Mouse (Mus musculus) liver, embryonic 13.5 days (tissue): Measurements from ENCODE around the gene Nhlrc3. TPM values are rescaled to one million over a fixed set of nuclear protein-coding genes. Genes with fewer than 3 reads are reported as not detected.

ENCODE experiments used
- ATAC-seq: fragments of 200-750 bp; cut with Nextera tagmentation; 2 replicates; pipeline ENCODE4 v1.8.0; 2017; ENCODE audit warnings: low read depth, mild to moderate bottlenecking, moderate number of reproducible peaks, moderate library complexity
- DNase-seq: peaks from one replicate; pipeline ENCODE4 v3.0.0; 2022
- H3K27ac ChIP-seq: fragments of 300-500 bp; sonication (generic); 2 replicates; pipeline ENCODE4 v1.5.1; 2015; ENCODE audit warnings: moderate library complexity, mild to moderate bottlenecking, inconsistent platforms
- H3K27me3 ChIP-seq: fragments of 300-500 bp; sonication (generic); 2 replicates; pipeline ENCODE4 v1.6.1; 2015; ENCODE audit warnings: mild to moderate bottlenecking, inconsistent platforms
- H3K36me3 ChIP-seq: fragments of 300-500 bp; sonication (generic); 2 replicates; pipeline ENCODE4 v1.6.1; 2015; ENCODE audit warnings: mild to moderate bottlenecking, inconsistent platforms
- H3K4me1 ChIP-seq: fragments of 300-500 bp; sonication (generic); replicated peaks from 2 replicates; pipeline ENCODE4 v1.6.1; 2015; ENCODE audit warnings: inconsistent platforms
- H3K4me2 ChIP-seq: fragments of 300-500 bp; sonication (generic); 2 replicates; pipeline ENCODE4 v1.6.1; 2015; ENCODE audit warnings: inconsistent platforms, mild to moderate bottlenecking, moderate library complexity
- H3K4me3 ChIP-seq: fragments of 300-500 bp; sonication (generic); replicated peaks from 2 replicates; pipeline ENCODE4 v1.5.1; 2015; ENCODE audit warnings: mild to moderate bottlenecking, inconsistent platforms
- H3K9ac ChIP-seq: fragments of 300-500 bp; sonication (generic); 2 replicates; pipeline ENCODE4 v1.6.1; 2015; ENCODE audit warnings: mild to moderate bottlenecking, inconsistent platforms
- H3K9me3 ChIP-seq: fragments of 300-500 bp; sonication (generic); replicated peaks from 2 replicates; pipeline ENCODE4 v1.6.1; 2016; ENCODE audit warnings: inconsistent platforms
- WGBS: fragments of 180-500 bp; shearing (Covaris S2); methylation state at CpG from one replicate; pipeline ENCODE4 v1.1.7; 2015; ENCODE audit not compliant: insufficient replicate concordance; 5-methylcytosine and 5-hydroxymethylcytosine counted together
- polyA plus RNA-seq: library from polyadenylated mRNA; unstranded; fragments of >200 nt; fragmentation: Nextera tagmentation; extraction: Ambion mirVana; gene quantifications from 2 replicates; pipeline ENCODE4 v1.2.1, GENCODE M21; 2015

Nhlrc3 gene
- polyA plus RNA-seq, 1 experiment from 2014 or later, result 4.0 TPM

DNA sequence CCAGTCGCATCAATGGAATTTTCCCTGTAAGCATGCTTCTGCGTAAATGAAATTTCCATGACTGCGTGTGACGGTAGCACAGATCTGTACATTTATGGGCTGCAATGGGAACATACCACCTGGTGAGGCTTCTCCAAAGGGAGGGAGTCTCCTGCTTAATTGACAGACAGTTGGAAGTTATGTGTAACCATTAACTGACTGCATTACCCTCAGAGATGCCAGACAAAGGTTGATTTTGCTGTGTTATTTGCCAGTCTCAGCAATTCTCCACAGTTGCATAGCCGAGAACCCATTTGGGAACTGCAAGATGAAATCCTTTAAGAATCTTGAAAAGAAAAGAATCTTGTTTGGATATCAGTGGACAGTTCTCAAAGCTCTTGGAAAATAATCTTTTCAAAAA is 8.9 kb upstream of the Nhlrc3 start:
- no peak overlapping the region for H3K4me3 ChIP-seq
- peaks cover 81% of the 10 kb centered on the region for H3K36me3 ChIP-seq
- 95% methylated on average over 5 of the region's 5 CpGs for WGBS
- H3K27me3 ChIP-seq, result no peaks in the 10 kb centered on the region
- H3K9ac ChIP-seq, result no peak overlapping the region
- H3K4me2 ChIP-seq, result no peak overlapping the region
- H3K27ac ChIP-seq, result no peak overlapping the region
- no peaks in the 10 kb centered on the region for H3K9me3 ChIP-seq
- peaks cover 19% of the 10 kb centered on the region for H3K4me1 ChIP-seq
- no peak for DNase-seq
- ATAC-seq, result no peak

DNA sequence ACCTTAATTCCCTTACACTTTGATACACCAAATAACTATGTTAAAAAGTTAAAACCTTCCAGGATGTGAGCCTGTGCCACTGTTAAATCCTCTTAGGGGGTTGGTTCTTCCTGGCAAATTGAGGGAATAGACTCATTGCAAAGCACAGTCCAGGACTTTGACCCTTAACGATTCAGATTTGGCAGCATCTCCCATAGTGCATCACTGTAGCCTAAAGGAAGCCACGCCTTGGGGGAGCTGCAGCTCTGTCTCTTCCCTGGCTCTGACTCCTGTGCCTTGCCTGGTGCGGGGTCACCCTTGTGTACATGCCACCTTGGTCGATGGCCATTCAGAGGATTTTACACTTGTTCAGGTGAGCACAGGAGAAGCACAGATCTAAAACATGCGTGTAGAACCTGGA is 6.5 kb upstream of the Nhlrc3 start:
- WGBS, result 77% methylated on average over 5 of the region's 5 CpGs
- Histone ChIP-seq H3K4me3 (no peak overlapping the region), H3K9me3 (no peaks in the 10 kb centered on the region), H3K36me3 (peaks cover 65% of the 10 kb centered on the region), H3K9ac (no peak overlapping the region), H3K27me3 (no peaks in the 10 kb centered on the region), H3K27ac (no peak overlapping the region), H3K4me2 (no peak overlapping the region), H3K4me1 (peaks cover 38% of the 10 kb centered on the region)
- DNase-seq (no peak), ATAC-seq (peak; percentile 52)

DNA sequence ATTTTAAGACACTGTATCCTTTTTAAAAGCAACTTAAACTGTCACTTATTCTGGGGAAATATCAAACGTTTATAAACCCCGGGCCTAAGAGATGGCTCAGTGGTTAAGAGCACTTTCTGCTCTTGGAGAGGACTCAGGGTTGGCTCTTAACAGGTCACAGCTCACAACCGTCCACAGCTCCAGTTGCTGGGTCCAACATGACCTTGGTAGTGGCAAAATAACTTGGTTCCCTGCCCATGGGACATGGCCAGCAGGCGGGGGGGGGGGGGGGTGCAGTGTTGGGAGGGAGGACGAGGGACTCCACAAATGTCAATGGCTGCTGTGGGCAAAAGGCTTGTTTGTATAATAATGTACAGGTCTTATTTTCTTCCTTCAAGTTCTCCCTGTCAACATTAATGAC is 4.2 kb upstream of the Nhlrc3 start:
- 61% methylated on average over 5 of the region's 5 CpGs for WGBS
- Histone ChIP-seq H3K27me3 (no peaks in the 10 kb centered on the region), H3K36me3 (peaks cover 42% of the 10 kb centered on the region), H3K27ac (no peak overlapping the region), H3K4me1 (peaks cover 44% of the 10 kb centered on the region), H3K9ac (no peak overlapping the region), H3K4me2 (no peak overlapping the region), H3K9me3 (no peaks in the 10 kb centered on the region), H3K4me3 (no peak overlapping the region)
- no peak for ATAC-seq
- no peak for DNase-seq

DNA sequence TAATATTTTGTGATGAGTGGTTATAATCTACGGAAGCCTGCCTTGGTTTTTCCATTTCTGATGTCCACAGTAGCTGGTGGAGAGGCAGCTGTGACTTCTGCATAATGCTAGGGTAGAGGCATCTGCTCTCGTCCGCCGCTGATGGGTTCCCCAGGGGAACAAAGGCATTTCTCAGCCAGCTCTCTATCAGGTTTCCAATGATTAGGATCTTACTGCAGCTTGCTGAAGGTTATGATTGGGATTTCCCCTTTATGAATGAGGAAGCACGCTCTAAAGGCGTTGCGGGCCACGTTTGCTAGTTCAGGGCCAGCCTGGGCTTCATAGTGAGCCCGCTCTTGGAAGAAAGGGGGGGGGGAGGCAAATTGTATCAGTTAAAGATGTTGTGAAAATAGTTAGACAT is 3.3 kb upstream of the Nhlrc3 start:
- 0 out of 2 replicates have a peak overlapping the region, but pooled peaks have one; percentile 4 for H3K4me3 ChIP-seq
- H3K4me2 ChIP-seq, result peak overlapping the region; percentile 80
- no peak for ATAC-seq
- DNase-seq, result no peak
- peaks cover 34% of the 10 kb centered on the region for H3K36me3 ChIP-seq
- peaks cover 49% of the 10 kb centered on the region for H3K4me1 ChIP-seq
- no peak overlapping the region for H3K27ac ChIP-seq
- no peak overlapping the region for H3K9ac ChIP-seq
- 54% methylated on average over 9 of the region's 9 CpGs for WGBS
- H3K27me3 ChIP-seq, result no peaks in the 10 kb centered on the region
- no peaks in the 10 kb centered on the region for H3K9me3 ChIP-seq

DNA sequence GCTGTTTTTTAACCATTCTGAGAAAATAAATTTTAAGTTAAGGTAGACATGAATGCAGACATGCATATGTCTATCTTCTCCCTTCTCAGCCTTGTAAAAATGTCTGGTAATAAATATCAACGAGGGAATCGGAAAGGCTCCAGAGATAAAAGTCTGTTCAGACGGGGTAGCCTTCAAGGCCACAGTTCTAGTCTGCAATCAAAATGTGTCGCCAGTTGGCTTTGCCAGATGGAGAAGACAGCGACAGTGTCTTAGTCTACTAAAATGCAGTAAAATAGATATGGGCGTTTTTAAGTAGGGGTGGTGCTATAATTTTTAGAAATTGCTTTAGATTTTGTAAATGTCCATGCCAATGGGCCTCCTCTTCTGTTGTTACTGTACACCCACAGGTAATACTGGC is 2.2 kb upstream of the Nhlrc3 start:
- WGBS, result 21% methylated on average over 6 of the region's 6 CpGs
- Histone ChIP-seq H3K36me3 (peaks cover 31% of the 10 kb centered on the region), H3K9ac (peak overlapping the region; percentile 86), H3K4me3 (peak overlapping the region; percentile 93), H3K9me3 (no peaks in the 10 kb centered on the region), H3K27ac (no peak overlapping the region), H3K4me1 (peaks cover 57% of the 10 kb centered on the region), H3K27me3 (no peaks in the 10 kb centered on the region), H3K4me2 (peak overlapping the region; percentile 80)
- ATAC-seq (no peak), DNase-seq (no peak)

DNA sequence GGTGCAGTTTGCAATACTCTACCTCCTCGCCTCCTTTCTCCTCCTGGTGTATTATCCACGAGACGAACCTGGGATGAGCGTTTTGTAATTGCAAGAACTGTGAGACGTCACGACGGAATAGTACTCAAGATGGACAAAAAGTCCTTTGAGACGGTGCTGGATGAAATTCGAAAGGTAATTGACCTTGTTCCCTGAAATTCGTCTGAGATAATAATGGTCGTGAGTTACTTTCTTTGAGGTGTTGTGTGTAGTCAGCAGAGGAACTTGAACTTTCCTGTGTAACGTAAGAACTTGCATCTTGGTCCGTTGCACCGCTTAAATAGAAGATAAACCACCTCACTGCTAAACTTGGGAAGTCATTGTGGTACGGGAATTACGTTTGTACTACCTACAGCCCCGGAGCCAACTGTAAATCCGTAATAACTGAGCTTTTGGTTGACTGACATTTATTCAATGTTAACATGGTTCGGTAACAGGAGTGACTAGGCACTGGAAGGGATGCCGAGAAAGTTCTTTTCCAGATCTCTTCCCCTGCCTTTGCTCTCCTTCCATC is 1.1 kb upstream of the Nhlrc3 start:
- ATAC-seq, result no peak
- Histone ChIP-seq H3K4me3 (peak overlapping the region; percentile 93), H3K9me3 (no peaks in the 10 kb centered on the region), H3K9ac (peak overlapping the region; percentile 86), H3K27ac (peak overlapping the region; percentile 85; the same call in 1 of the 2 replicates), H3K36me3 (peaks cover 30% of the 10 kb centered on the region), H3K27me3 (no peaks in the 10 kb centered on the region), H3K4me1 (peaks cover 56% of the 10 kb centered on the region), H3K4me2 (peak overlapping the region; percentile 80)
- under 1% methylated on average over 20 of the region's 20 CpGs for WGBS
- no peak for DNase-seq

DNA sequence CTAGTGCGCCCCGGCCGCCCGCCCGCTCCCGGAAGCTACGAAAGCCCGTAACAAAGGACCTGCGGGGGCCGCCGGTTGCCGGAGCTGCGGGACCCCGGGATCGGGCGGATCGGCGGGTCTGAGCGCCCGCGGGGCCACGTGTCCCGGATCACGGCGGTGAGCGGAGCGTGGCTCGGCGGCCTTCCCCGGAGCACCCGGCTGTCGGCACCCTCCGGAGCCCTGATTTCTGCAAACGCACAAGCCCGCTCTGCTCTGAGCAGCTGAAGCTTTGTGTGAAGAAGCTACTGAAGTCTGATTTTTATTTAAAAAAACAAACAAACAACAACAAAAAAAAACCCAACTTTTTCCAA is 608 bp upstream of the Nhlrc3 start:
- Histone ChIP-seq H3K4me2 (peak overlapping the region; percentile 80), H3K9ac (peak overlapping the region; percentile 86), H3K9me3 (no peaks in the 10 kb centered on the region), H3K27me3 (no peaks in the 10 kb centered on the region), H3K36me3 (peaks cover 28% of the 10 kb centered on the region), H3K4me1 (peaks cover 52% of the 10 kb centered on the region), H3K27ac (peak overlapping the region; percentile 85), H3K4me3 (peak overlapping the region; percentile 93)
- WGBS, result 0% methylated on average over 35 of the region's 35 CpGs
- peak; percentile 55; the same call in 1 of the 2 replicates for ATAC-seq
- no peak for DNase-seq

DNA sequence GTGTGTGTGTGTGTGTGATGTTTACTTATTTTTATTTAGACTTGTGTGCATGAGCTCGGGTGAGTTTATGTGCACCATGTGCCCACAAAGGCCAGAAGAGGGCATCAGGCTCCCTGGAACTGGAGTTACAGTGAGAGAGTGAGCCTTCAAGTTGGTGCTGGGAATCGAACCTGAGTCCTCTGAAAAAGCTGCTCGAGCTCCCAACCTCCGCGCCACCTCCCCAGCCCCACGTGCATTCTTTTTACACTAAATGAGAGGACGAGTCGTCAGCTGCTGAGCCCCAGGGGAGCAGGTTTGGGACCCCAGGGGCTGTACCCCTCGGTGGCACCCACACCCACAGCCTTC is 459 bp downstream of the Nhlrc3 start:
- Histone ChIP-seq H3K9me3 (no peaks in the 10 kb centered on the region), H3K4me3 (peak overlapping the region; percentile 93), H3K4me1 (peaks cover 43% of the 10 kb centered on the region), H3K36me3 (peaks cover 31% of the 10 kb centered on the region), H3K9ac (peak overlapping the region; percentile 86), H3K4me2 (peak overlapping the region; percentile 80), H3K27me3 (no peaks in the 10 kb centered on the region), H3K27ac (peak overlapping the region; percentile 85)
- no peak for DNase-seq
- 0% methylated on average over 9 of the region's 9 CpGs for WGBS
- ATAC-seq, result peak; percentile 0; the same call in 1 of the 2 replicates

DNA sequence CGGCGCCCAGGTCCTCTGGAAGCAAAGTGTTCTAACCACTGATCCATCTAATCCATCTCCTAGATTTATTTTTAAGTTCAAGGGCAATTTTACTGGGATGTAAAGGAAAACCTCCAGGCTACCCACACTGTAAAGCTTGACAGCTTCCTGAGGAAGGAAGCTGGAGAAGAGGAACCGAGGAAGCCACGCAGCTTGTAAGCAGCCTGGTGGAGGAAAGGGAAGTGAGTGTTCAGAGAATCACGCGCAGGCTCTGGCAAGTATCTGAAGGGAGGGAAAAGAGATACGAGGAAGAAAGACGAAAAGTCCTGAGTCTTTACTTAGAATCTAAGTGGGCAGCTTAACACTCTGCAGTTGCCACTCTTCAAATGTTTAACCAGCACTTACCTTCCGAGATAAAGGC is 3.0 kb downstream of the Nhlrc3 start:
- H3K9me3 ChIP-seq, result no peaks in the 10 kb centered on the region
- no peak for ATAC-seq
- no peak overlapping the region for H3K9ac ChIP-seq
- H3K4me1 ChIP-seq, result peaks cover 20% of the 10 kb centered on the region
- peaks cover 53% of the 10 kb centered on the region for H3K36me3 ChIP-seq
- WGBS, result 52% methylated on average over 9 of the region's 9 CpGs
- DNase-seq, result no peak
- H3K27ac ChIP-seq, result no peak overlapping the region; the same call in 1 of the 2 replicates
- H3K4me2 ChIP-seq, result no peak overlapping the region
- H3K4me3 ChIP-seq, result no peak overlapping the region
- no peaks in the 10 kb centered on the region for H3K27me3 ChIP-seq

DNA sequence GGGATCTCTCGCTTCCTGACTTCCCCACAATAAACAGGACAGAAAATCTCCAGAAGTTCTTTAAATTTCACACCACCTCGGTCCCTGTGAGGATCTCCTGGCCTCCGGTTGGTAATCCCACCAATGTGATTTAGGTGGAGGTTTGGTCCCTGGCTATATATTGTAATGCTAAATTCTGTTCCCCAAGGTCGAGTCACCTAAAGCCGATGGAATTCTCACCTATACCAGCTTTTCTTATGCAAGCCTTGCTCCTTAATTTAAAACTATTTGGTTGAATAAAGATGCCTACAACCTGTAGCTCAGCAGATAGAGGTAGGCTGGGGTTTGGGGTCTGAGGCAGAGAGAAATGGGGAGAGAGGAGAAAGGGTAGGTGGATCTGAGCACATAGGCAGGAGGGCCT is 5.4 kb downstream of the Nhlrc3 start:
- peaks cover 75% of the 10 kb centered on the region for H3K36me3 ChIP-seq
- no peak overlapping the region for H3K27ac ChIP-seq
- H3K27me3 ChIP-seq, result no peaks in the 10 kb centered on the region
- H3K4me3 ChIP-seq, result no peak overlapping the region
- DNase-seq (no peak), ATAC-seq (no peak)
- no peaks in the 10 kb centered on the region for H3K9me3 ChIP-seq
- H3K4me1 ChIP-seq, result peaks cover 18% of the 10 kb centered on the region
- no peak overlapping the region for H3K9ac ChIP-seq
- H3K4me2 ChIP-seq, result no peak overlapping the region
- WGBS, result 78% methylated on average over 5 of the region's 5 CpGs

DNA sequence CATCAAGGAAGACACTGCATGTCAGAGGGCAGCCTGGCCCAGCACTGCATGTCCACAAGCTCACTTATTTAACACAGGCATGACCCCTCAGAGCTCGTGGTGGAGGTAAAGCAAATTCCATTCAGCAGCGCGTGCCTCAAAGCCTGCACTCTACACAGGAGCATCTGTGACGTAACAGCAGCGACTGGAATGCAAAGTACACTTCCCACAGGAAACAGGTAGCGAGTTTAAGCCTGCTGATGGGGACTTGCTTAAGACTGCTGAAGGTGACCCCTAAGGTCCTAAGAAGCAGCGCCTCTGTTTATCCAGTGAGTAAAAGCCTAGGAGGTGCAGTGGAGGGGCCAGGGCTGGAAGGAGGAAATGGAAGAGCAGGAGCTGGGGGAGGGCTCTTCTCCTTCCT is 8.1 kb downstream of the Nhlrc3 start:
- 72% methylated on average over 7 of the region's 7 CpGs for WGBS
- H3K27me3 ChIP-seq, result no peaks in the 10 kb centered on the region

DNA sequence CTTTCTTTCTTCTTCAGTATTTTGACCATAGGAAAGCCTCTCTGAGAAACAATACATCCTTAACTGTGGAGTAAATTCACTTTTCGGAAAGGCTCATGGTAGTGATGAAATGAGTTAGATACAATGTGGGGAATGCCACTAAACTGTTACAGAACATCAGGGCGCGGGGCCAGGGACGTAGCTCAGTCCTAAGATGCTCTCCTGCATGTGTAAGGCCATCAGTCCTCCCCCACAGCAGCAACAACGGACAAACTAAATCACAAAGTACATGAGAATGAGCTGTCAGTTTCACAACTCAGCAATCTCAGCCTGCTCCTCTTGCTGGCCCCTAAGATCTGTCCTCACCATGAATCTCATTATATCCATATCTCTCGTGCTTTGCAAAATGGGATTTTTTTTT is 8.6 kb downstream of the Nhlrc3 start:
- Histone ChIP-seq H3K4me3 (no peak overlapping the region), H3K27me3 (no peaks in the 10 kb centered on the region), H3K36me3 (peaks cover 88% of the 10 kb centered on the region), H3K9me3 (no peaks in the 10 kb centered on the region), H3K4me1 (no peaks in the 10 kb centered on the region), H3K4me2 (no peak overlapping the region), H3K9ac (no peak overlapping the region), H3K27ac (no peak overlapping the region)
- DNase-seq (no peak), ATAC-seq (no peak)
- 80% methylated on average over 6 of the region's 6 CpGs for WGBS

More for the DNA sequence above, 8.1 kb downstream of the Nhlrc3 start:
- ATAC-seq, result no peak
- Histone ChIP-seq H3K9me3 (no peaks in the 10 kb centered on the region), H3K4me2 (no peak overlapping the region), H3K4me3 (no peak overlapping the region), H3K9ac (no peak overlapping the region), H3K4me1 (no peaks in the 10 kb centered on the region), H3K36me3 (peaks cover 92% of the 10 kb centered on the region), H3K27ac (no peak overlapping the region)
- no peak for DNase-seq
